Mouse (Mus musculus): ENCODE results near the gene Pam. TPM values are rescaled to one million over a fixed set of nuclear protein-coding genes. Genes with fewer than 3 reads are reported as not detected.

Gene Pam
- polyA plus RNA-seq, 1 experiment from 2014 or later = 65.9 TPM

GRCm38 (mm10) chr1:97872072-97872471 lies 223.4 kb downstream of the Pam start:
- no peaks in the 10 kb centered on the region for H3K4me1 ChIP-seq (replicated peaks; ENCODE audit: control insufficient read depth, insufficient read depth, low read length)
- no peak overlapping the region for H3K4me2 ChIP-seq (replicated peaks; ENCODE audit: low read depth)
- H3K36me3 ChIP-seq (ENCODE audit: control insufficient read depth, insufficient read depth) = no peaks in the 10 kb centered on the region
- H3K9me3 ChIP-seq (ENCODE audit: control insufficient read depth) = no peaks in the 10 kb centered on the region
- H3K27me3 ChIP-seq (replicated peaks; ENCODE audit: control insufficient read depth, insufficient read depth, low read length) = no peaks in the 10 kb centered on the region
- ATAC-seq = no peak
- no peak for TF ChIP-seq CTCF (IDR thresholded peaks at IDR 0.05; ENCODE audit: low read depth)
- 66% methylated on average over 2 of the region's 2 CpGs for WGBS
- H3K27ac ChIP-seq (ENCODE audit: low read depth, low read length) = no peak overlapping the region
- H3K9ac ChIP-seq (ENCODE audit: low read depth, low read length) = no peak overlapping the region
- H3K4me3 ChIP-seq (ENCODE audit: low read depth, low read length) = no peak overlapping the region

GRCm38 (mm10) chr1:97864135-97864534 lies 231.3 kb downstream of the Pam start:
- WGBS = 93% methylated on average over 7 of the region's 7 CpGs
- no peaks in the 10 kb centered on the region for H3K27me3 ChIP-seq (replicated peaks; ENCODE audit: control insufficient read depth, insufficient read depth, low read length)
- no peak for TF ChIP-seq CTCF (IDR thresholded peaks at IDR 0.05; ENCODE audit: low read depth)
- H3K4me2 ChIP-seq (replicated peaks; ENCODE audit: low read depth) = no peak overlapping the region
- ATAC-seq = no peak
- no peak overlapping the region for H3K27ac ChIP-seq (ENCODE audit: low read depth, low read length)
- no peak overlapping the region for H3K4me3 ChIP-seq (ENCODE audit: low read depth, low read length)
- H3K9ac ChIP-seq (ENCODE audit: low read depth, low read length) = no peak overlapping the region
- no peaks in the 10 kb centered on the region for H3K9me3 ChIP-seq (ENCODE audit: control insufficient read depth)
- H3K36me3 ChIP-seq (ENCODE audit: control insufficient read depth, insufficient read depth) = peaks cover 4% of the 10 kb centered on the region; the same call in 1 of the 2 replicates
- H3K4me1 ChIP-seq (replicated peaks; ENCODE audit: control insufficient read depth, insufficient read depth, low read length) = no peaks in the 10 kb centered on the region

GRCm38 (mm10) chr1:97863140-97863539 lies 232.3 kb downstream of the Pam start:
- Histone ChIP-seq H3K4me2 (replicated peaks; ENCODE audit: low read depth) (no peak overlapping the region), H3K27ac (ENCODE audit: low read depth, low read length) (no peak overlapping the region), H3K27me3 (replicated peaks; ENCODE audit: control insufficient read depth, insufficient read depth, low read length) (no peaks in the 10 kb centered on the region), H3K9ac (ENCODE audit: low read depth, low read length) (no peak overlapping the region), H3K9me3 (ENCODE audit: control insufficient read depth) (no peaks in the 10 kb centered on the region), H3K4me1 (replicated peaks; ENCODE audit: control insufficient read depth, insufficient read depth, low read length) (no peaks in the 10 kb centered on the region), H3K36me3 (ENCODE audit: control insufficient read depth, insufficient read depth) (peaks cover 4% of the 10 kb centered on the region; the same call in 1 of the 2 replicates), H3K4me3 (ENCODE audit: low read depth, low read length) (no peak overlapping the region)
- no peak for TF ChIP-seq CTCF (IDR thresholded peaks at IDR 0.05; ENCODE audit: low read depth)
- no peak for ATAC-seq
- WGBS = 74% methylated on average over 9 of the region's 9 CpGs

GRCm38 (mm10) chr1:97862734-97863133 lies 232.7 kb downstream of the Pam start:
- H3K4me3 ChIP-seq (ENCODE audit: low read depth, low read length) = no peak overlapping the region
- no peak overlapping the region for H3K9ac ChIP-seq (ENCODE audit: low read depth, low read length)
- no peaks in the 10 kb centered on the region for H3K4me1 ChIP-seq (replicated peaks; ENCODE audit: control insufficient read depth, insufficient read depth, low read length)
- WGBS = 78% methylated on average over 5 of the region's 5 CpGs
- no peaks in the 10 kb centered on the region for H3K9me3 ChIP-seq (ENCODE audit: control insufficient read depth)
- peaks cover 4% of the 10 kb centered on the region; the same call in 1 of the 2 replicates for H3K36me3 ChIP-seq (ENCODE audit: control insufficient read depth, insufficient read depth)
- H3K27me3 ChIP-seq (replicated peaks; ENCODE audit: control insufficient read depth, insufficient read depth, low read length) = no peaks in the 10 kb centered on the region
- no peak overlapping the region for H3K4me2 ChIP-seq (replicated peaks; ENCODE audit: low read depth)
- no peak for ATAC-seq
- no peak for TF ChIP-seq CTCF (IDR thresholded peaks at IDR 0.05; ENCODE audit: low read depth)
- H3K27ac ChIP-seq (ENCODE audit: low read depth, low read length) = no peak overlapping the region

GRCm38 (mm10) chr1:97854256-97854655 lies 241.2 kb downstream of the Pam start:
- no peak for TF ChIP-seq CTCF (IDR thresholded peaks at IDR 0.05; ENCODE audit: low read depth)
- H3K4me2 ChIP-seq (replicated peaks; ENCODE audit: low read depth) = no peak overlapping the region
- H3K27me3 ChIP-seq (replicated peaks; ENCODE audit: control insufficient read depth, insufficient read depth, low read length) = no peaks in the 10 kb centered on the region
- no peaks in the 10 kb centered on the region for H3K4me1 ChIP-seq (replicated peaks; ENCODE audit: control insufficient read depth, insufficient read depth, low read length)
- H3K27ac ChIP-seq (ENCODE audit: low read depth, low read length) = no peak overlapping the region
- H3K9ac ChIP-seq (ENCODE audit: low read depth, low read length) = no peak overlapping the region
- no peak for ATAC-seq
- WGBS = 82% methylated on average over 3 of the region's 3 CpGs
- H3K9me3 ChIP-seq (ENCODE audit: control insufficient read depth) = no peaks in the 10 kb centered on the region
- no peaks in the 10 kb centered on the region for H3K36me3 ChIP-seq (ENCODE audit: control insufficient read depth, insufficient read depth)
- H3K4me3 ChIP-seq (ENCODE audit: low read depth, low read length) = no peak overlapping the region

- Histone ChIP-seq H3K9ac (ENCODE audit: low read depth, low read length) (no peak overlapping the region), H3K4me3 (ENCODE audit: low read depth, low read length) (no peak overlapping the region), H3K27me3 (replicated peaks; ENCODE audit: control insufficient read depth, insufficient read depth, low read length) (no peaks in the 10 kb centered on the region), H3K4me2 (replicated peaks; ENCODE audit: low read depth) (no peak overlapping the region), H3K4me1 (replicated peaks; ENCODE audit: control insufficient read depth, insufficient read depth, low read length) (no peaks in the 10 kb centered on the region), H3K27ac (ENCODE audit: low read depth, low read length) (no peak overlapping the region), H3K36me3 (ENCODE audit: control insufficient read depth, insufficient read depth) (no peaks in the 10 kb centered on the region), H3K9me3 (ENCODE audit: control insufficient read depth) (no peaks in the 10 kb centered on the region)
- ATAC-seq = no peak
- TF ChIP-seq CTCF (IDR thresholded peaks at IDR 0.05; ENCODE audit: low read depth) = no peak
- 86% methylated on average over 13 of the region's 13 CpGs for WGBS
Measured at GRCm38 (mm10) chr1:97851601-97852175, 243.8 kb downstream of the Pam start.
